ENCODE assay signal across 16 mouse cellular contexts in genomic region chr7:72027006-72027405, GRCm38 (mm10).
A peak's percentile ranks its signal among the peaks of the same experiment; 100 is the strongest.
DNase-seq lines count a peak whose midpoint lies in the region; ATAC-seq and TF ChIP-seq lines count a peak whose summit lies in the region.
"Had no signal": no experiment of that assay in that cellular context is flagged by ENCODE, and none has a peak within 500 bp of the region (broad histone marks: within the 10 kb centered on the region; RNA-seq: fewer than 3 reads in every experiment).

No protein-coding gene starts in this region.

- ATAC-seq in hindbrain, postnatal 0 days = no peak
- no peak for ATAC-seq in hindbrain, embryonic 13.5 days (ENCODE audit: low FRiP score)
- no peak for ATAC-seq in midbrain, embryonic 14.5 days (ENCODE audit: low FRiP score, low TSS enrichment)
- no peak for ATAC-seq in midbrain, embryonic 15.5 days (replicated peaks)
- no peak for ATAC-seq in megakaryocyte, adult 5-6 weeks (ENCODE audit: poor library complexity, severe bottlenecking)
- ATAC-seq: CD4-positive, CD25-positive, alpha-beta regulatory T cell, adult 4 months; intestine, postnatal 0 days had no signal

- peak; percentile 31 for DNase-seq in hindbrain, postnatal 0 days (ENCODE audit: low spot score)
- DNase-seq in midbrain, embryonic 14.5 days = peak; percentile 44
- peak; percentile 45 for DNase-seq in kidney, postnatal 10 days
- peak; percentile 13 for DNase-seq in mesoderm, embryonic 11.5 days (ENCODE audit: low read depth, low spot score)
- DNase-seq: adrenal gland, adult 8-10 months; cerebellum, adult 9-10 months; gastrocnemius, postnatal 36 days had no signal

- WGBS in hindbrain, postnatal 0 days = 65% methylated on average over 6 of the region's 6 CpGs
- 62% methylated on average over 6 of the region's 6 CpGs for WGBS in hindbrain, embryonic 13.5 days
- 72% methylated on average over 6 of the region's 6 CpGs for WGBS in midbrain, embryonic 14.5 days
- WGBS in midbrain, embryonic 15.5 days = 63% methylated on average over 6 of the region's 6 CpGs

- no peaks in the 10 kb centered on the region for H3K27me3 ChIP-seq in hindbrain, postnatal 0 days (ENCODE audit: insufficient read depth, low read length)
- no peaks in the 10 kb centered on the region for H3K27me3 ChIP-seq in hindbrain, embryonic 13.5 days
- no peaks in the 10 kb centered on the region for H3K27me3 ChIP-seq in midbrain, embryonic 14.5 days (ENCODE audit: control insufficient read depth, insufficient read depth, low read length)
- H3K27me3 ChIP-seq in midbrain, embryonic 15.5 days (replicated peaks) = no peaks in the 10 kb centered on the region
- H3K27me3 ChIP-seq: heart, embryonic 13.5 days; hindbrain, embryonic 12.5 days had no signal

- H3K4me3 ChIP-seq in hindbrain, postnatal 0 days (ENCODE audit: low read length) = no peak overlapping the region
- H3K4me3 ChIP-seq in hindbrain, embryonic 13.5 days = no peak overlapping the region
- no peak overlapping the region for H3K4me3 ChIP-seq in midbrain, embryonic 14.5 days (replicated peaks; ENCODE audit: low read depth, low read length)
- H3K4me3 ChIP-seq in midbrain, embryonic 15.5 days = no peak overlapping the region
- H3K4me3 ChIP-seq: heart, embryonic 13.5 days; hindbrain, embryonic 12.5 days; left cerebral cortex, adult 2 months had no signal

- H3K4me2 ChIP-seq in hindbrain, postnatal 0 days (ENCODE audit: low read depth, low read length) = no peak overlapping the region
- H3K4me2 ChIP-seq in hindbrain, embryonic 13.5 days = no peak overlapping the region
- H3K4me2 ChIP-seq in midbrain, embryonic 14.5 days (ENCODE audit: low read length) = no peak overlapping the region
- no peak overlapping the region for H3K4me2 ChIP-seq in midbrain, embryonic 15.5 days
- H3K4me2 ChIP-seq: heart, embryonic 13.5 days; hindbrain, embryonic 12.5 days; midbrain, embryonic 11.5 days had no signal

- no peak for TF ChIP-seq CTCF in hindbrain, postnatal 0 days (IDR thresholded peaks at IDR 0.05; ENCODE audit: low read depth)

- H3K9ac ChIP-seq in hindbrain, postnatal 0 days (replicated peaks; ENCODE audit: low read length) = no peak overlapping the region
- no peak overlapping the region for H3K9ac ChIP-seq in hindbrain, embryonic 13.5 days
- no peak overlapping the region for H3K9ac ChIP-seq in midbrain, embryonic 14.5 days (replicated peaks; ENCODE audit: low read length)
- H3K9ac ChIP-seq in midbrain, embryonic 15.5 days = no peak overlapping the region
- H3K9ac ChIP-seq: heart, embryonic 13.5 days; hindbrain, embryonic 12.5 days had no signal

- H3K4me1 ChIP-seq in hindbrain, postnatal 0 days (ENCODE audit: insufficient read depth, low read length) = no peaks in the 10 kb centered on the region
- no peaks in the 10 kb centered on the region; the same call in 1 of the 2 replicates for H3K4me1 ChIP-seq in hindbrain, embryonic 13.5 days (replicated peaks)
- no peaks in the 10 kb centered on the region for H3K4me1 ChIP-seq in midbrain, embryonic 14.5 days (ENCODE audit: control insufficient read depth, insufficient read depth, low read length)
- 0 out of 2 replicates have a peak, but pooled peaks cover 4% of the 10 kb centered on the region for H3K4me1 ChIP-seq in midbrain, embryonic 15.5 days
- H3K4me1 ChIP-seq: heart, embryonic 13.5 days; hindbrain, embryonic 12.5 days had no signal

- H3K27ac ChIP-seq in hindbrain, postnatal 0 days = no peak overlapping the region
- H3K27ac ChIP-seq in hindbrain, embryonic 13.5 days = no peak overlapping the region
- no peak overlapping the region for H3K27ac ChIP-seq in midbrain, embryonic 14.5 days (replicated peaks; ENCODE audit: low read depth, low read length)
- no peak overlapping the region for H3K27ac ChIP-seq in midbrain, embryonic 15.5 days
- H3K27ac ChIP-seq: heart, embryonic 13.5 days; hindbrain, embryonic 12.5 days; left cerebral cortex, adult 2 months had no signal

- H3K36me3 ChIP-seq in hindbrain, postnatal 0 days (ENCODE audit: insufficient read depth, low read length) = no peaks in the 10 kb centered on the region
- no peaks in the 10 kb centered on the region for H3K36me3 ChIP-seq in hindbrain, embryonic 13.5 days
- H3K36me3 ChIP-seq in midbrain, embryonic 14.5 days (ENCODE audit: control insufficient read depth, insufficient read depth, low read length) = no peaks in the 10 kb centered on the region
- no peaks in the 10 kb centered on the region for H3K36me3 ChIP-seq in midbrain, embryonic 15.5 days (replicated peaks)
- H3K36me3 ChIP-seq: heart, embryonic 13.5 days; hindbrain, embryonic 12.5 days had no signal

- H3K9me3 ChIP-seq in hindbrain, postnatal 0 days (ENCODE audit: low read length) = no peaks in the 10 kb centered on the region
- H3K9me3 ChIP-seq in hindbrain, embryonic 13.5 days = no peaks in the 10 kb centered on the region
- H3K9me3 ChIP-seq in midbrain, embryonic 14.5 days (ENCODE audit: control insufficient read depth, low read length) = no peaks in the 10 kb centered on the region
- no peaks in the 10 kb centered on the region for H3K9me3 ChIP-seq in midbrain, embryonic 15.5 days
- H3K9me3 ChIP-seq: heart, embryonic 13.5 days; hindbrain, embryonic 12.5 days had no signal
